Mouse (Mus musculus) embryonic facial prominence, embryonic 11.5 days (tissue): ENCODE results near the gene Mtfr1l. TPM values are rescaled to one million over a fixed set of nuclear protein-coding genes. Genes with fewer than 3 reads are reported as not detected.

Experiments used
- ATAC-seq: fragments of 200-750 bp; cut with Nextera tagmentation; replicated peaks from 2 replicates; pipeline ENCODE4 v1.8.0; 2017; ENCODE audit warnings: low read depth; ENCODE audit not compliant: insufficient number of reproducible peaks, low FRiP score, low TSS enrichment
- DNase-seq: peaks from one replicate; pipeline ENCODE4 v3.0.0-alpha.2; 2015; ENCODE audit warnings: low spot score
- H3K27ac ChIP-seq: fragments of 300-500 bp; sonication (generic); replicated peaks from 2 replicates; pipeline ENCODE4 v1.5.1; 2014; ENCODE audit warnings: mild to moderate bottlenecking, low read depth, low read length, control low read depth
- H3K27me3 ChIP-seq: fragments of 300-500 bp; sonication (generic); 2 replicates; pipeline ENCODE4 v1.6.1; 2014; ENCODE audit warnings: mild to moderate bottlenecking, low read length, moderate library complexity, mixed read lengths; ENCODE audit not compliant: control insufficient read depth, insufficient read depth
- H3K36me3 ChIP-seq: fragments of 300-500 bp; sonication (generic); replicated peaks from 2 replicates; pipeline ENCODE4 v1.6.1; 2014; ENCODE audit warnings: low read depth, mild to moderate bottlenecking, low read length, moderate library complexity, mixed read lengths; ENCODE audit not compliant: control insufficient read depth, insufficient read depth
- H3K4me1 ChIP-seq: fragments of 300-500 bp; sonication (generic); 2 replicates; pipeline ENCODE4 v1.6.1; 2014; ENCODE audit warnings: low read length, mixed read lengths; ENCODE audit not compliant: control insufficient read depth, insufficient read depth
- H3K4me2 ChIP-seq: fragments of 300-500 bp; sonication (generic); 2 replicates; pipeline ENCODE4 v1.6.1; 2014; ENCODE audit warnings: low read depth, mild to moderate bottlenecking, control low read depth, low read length, moderate library complexity
- H3K4me3 ChIP-seq: fragments of 300-500 bp; sonication (generic); 2 replicates; pipeline ENCODE4 v1.5.1; 2014; ENCODE audit warnings: low read depth, low read length, control low read depth
- H3K9ac ChIP-seq: fragments of 300-500 bp; sonication (generic); replicated peaks from 2 replicates; pipeline ENCODE4 v1.6.1; 2014; ENCODE audit warnings: mild to moderate bottlenecking, control low read depth, low read length
- H3K9me3 ChIP-seq: fragments of 300-500 bp; sonication (generic); replicated peaks from 2 replicates; pipeline ENCODE4 v1.6.1; 2016; ENCODE audit warnings: mild to moderate bottlenecking, low read length, inconsistent platforms, mixed read lengths; ENCODE audit not compliant: control insufficient read depth
- WGBS: fragments of 180-500 bp; shearing (Covaris S2); extraction: QIAGEN DNeasy Blood & Tissue Kit; methylation state at CpG from one replicate; pipeline ENCODE4 v1.1.7; 2014; 5-methylcytosine and 5-hydroxymethylcytosine counted together
- polyA plus RNA-seq: library from polyadenylated mRNA; unstranded; fragments of >200 nt; fragmentation: Nextera tagmentation; extraction: Ambion mirVana; gene quantifications from 2 replicates; pipeline ENCODE4 v1.2.1, GENCODE M21; 2014

Gene Mtfr1l
- polyA plus RNA-seq, 1 experiment from 2014 or later = 138 TPM

DNA sequence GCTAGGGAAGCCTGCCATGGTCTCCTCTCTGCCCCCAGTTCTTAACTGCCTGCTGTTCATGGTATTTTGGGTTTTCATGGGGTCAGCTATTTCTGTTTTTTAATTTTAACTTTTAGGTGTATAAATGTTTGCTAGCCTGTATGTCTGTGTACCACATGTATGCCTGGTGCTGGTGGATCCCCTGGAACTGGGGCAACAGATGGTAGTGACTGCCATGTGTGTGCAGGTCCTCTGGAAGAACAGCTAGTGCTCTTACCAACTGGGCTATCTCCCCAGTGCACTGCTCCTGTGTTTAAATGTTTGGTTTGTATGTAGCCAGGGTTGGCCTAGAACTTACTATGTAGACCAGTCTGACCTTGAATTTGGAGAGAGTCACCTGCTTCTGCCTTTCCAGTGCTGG lies 15.9 kb downstream of the Mtfr1l start:
- Histone ChIP-seq H3K36me3 (no peaks in the 10 kb centered on the region; the same call in 1 of the 2 replicates), H3K4me2 (no peak overlapping the region), H3K4me3 (no peak overlapping the region), H3K9me3 (no peaks in the 10 kb centered on the region), H3K27ac (no peak overlapping the region), H3K4me1 (no peaks in the 10 kb centered on the region), H3K27me3 (no peaks in the 10 kb centered on the region), H3K9ac (no peak overlapping the region)
- DNase-seq = no peak
- no peak for ATAC-seq

DNA sequence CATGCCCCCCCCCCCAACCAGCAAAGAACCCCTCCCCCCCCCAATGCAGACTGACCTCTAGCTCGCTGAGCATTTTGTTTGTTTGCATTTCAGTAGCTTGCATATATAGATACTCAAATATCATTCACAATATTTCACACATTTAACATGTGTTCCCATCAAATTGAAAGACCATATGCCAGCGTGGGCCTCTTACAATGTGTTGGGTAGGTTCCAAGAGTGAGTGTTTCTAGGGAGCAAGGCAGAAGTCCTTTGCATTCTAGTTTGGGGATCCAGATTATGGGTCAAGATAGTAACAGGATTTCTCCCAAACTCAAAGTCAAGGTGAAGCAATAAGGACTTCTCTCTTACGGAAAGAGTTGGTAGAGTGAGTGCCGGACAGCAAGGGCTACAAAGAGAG lies 16.6 kb downstream of the Mtfr1l start:
- no peaks in the 10 kb centered on the region; the same call in 1 of the 2 replicates for H3K36me3 ChIP-seq

DNA sequence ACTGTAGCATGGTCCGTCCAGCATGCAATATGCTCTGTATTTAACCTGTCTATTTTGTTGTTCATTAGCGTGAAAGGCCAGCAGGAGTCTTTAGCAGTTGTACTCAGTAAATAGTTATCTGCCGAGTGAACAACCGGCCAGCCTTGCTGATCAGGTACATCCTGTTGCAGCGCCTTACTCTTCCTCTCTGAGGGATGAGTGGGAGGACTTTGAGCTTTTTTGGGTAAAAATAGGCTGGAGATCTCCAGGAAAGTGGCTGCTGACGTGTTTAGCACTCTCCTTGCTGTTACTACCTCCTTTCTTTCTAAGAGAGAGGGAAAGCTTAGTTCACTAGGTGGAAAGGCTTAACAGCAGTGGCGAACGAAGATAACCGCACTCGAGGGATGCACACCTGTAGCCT lies 17.5 kb downstream of the Mtfr1l start:
- DNase-seq = no peak
- H3K27ac ChIP-seq = no peak overlapping the region
- no peak for ATAC-seq

More for the DNA sequence above, 16.6 kb downstream of the Mtfr1l start:
- H3K4me1 ChIP-seq = no peaks in the 10 kb centered on the region
- no peaks in the 10 kb centered on the region for H3K9me3 ChIP-seq
- no peak for ATAC-seq
- H3K27me3 ChIP-seq = no peaks in the 10 kb centered on the region
- DNase-seq = no peak
- 90% methylated on average over 4 of the region's 4 CpGs for WGBS
- H3K27ac ChIP-seq = no peak overlapping the region
- no peak overlapping the region for H3K9ac ChIP-seq
- H3K4me3 ChIP-seq = no peak overlapping the region
- H3K4me2 ChIP-seq = no peak overlapping the region

DNA sequence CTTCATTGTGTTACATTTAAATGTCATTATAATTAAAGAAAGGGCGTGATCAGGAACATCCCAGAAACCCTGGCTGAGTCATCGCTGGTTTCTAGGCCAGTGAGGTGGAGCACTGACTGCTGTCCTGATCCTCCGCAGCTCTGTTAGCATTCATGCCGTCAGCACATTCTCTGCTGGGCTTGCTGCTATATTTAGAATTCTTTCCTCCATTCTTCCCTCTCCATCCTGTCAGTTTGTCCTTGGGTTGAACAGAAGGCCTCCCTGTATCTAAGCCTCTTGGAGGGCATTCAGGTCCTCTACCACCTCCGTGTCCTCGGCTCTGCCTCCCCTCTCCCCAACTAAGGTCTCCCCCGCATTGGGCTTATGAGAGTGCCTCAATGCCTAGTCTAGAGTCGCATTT lies 18.2 kb downstream of the Mtfr1l start:
- Histone ChIP-seq H3K27ac (no peak overlapping the region), H3K9ac (no peak overlapping the region), H3K4me1 (no peaks in the 10 kb centered on the region), H3K36me3 (no peaks in the 10 kb centered on the region; the same call in 1 of the 2 replicates), H3K4me3 (no peak overlapping the region), H3K27me3 (no peaks in the 10 kb centered on the region), H3K4me2 (no peak overlapping the region), H3K9me3 (no peaks in the 10 kb centered on the region)
- WGBS = 81% methylated on average over 8 of the region's 8 CpGs
- DNase-seq (no peak), ATAC-seq (no peak)

More for the DNA sequence above, 17.5 kb downstream of the Mtfr1l start:
- Histone ChIP-seq H3K27me3 (no peaks in the 10 kb centered on the region), H3K4me1 (no peaks in the 10 kb centered on the region), H3K9ac (no peak overlapping the region), H3K4me2 (no peak overlapping the region), H3K9me3 (no peaks in the 10 kb centered on the region), H3K4me3 (no peak overlapping the region), H3K36me3 (no peaks in the 10 kb centered on the region; the same call in 1 of the 2 replicates)
- 93% methylated on average over 10 of the region's 10 CpGs for WGBS

DNA sequence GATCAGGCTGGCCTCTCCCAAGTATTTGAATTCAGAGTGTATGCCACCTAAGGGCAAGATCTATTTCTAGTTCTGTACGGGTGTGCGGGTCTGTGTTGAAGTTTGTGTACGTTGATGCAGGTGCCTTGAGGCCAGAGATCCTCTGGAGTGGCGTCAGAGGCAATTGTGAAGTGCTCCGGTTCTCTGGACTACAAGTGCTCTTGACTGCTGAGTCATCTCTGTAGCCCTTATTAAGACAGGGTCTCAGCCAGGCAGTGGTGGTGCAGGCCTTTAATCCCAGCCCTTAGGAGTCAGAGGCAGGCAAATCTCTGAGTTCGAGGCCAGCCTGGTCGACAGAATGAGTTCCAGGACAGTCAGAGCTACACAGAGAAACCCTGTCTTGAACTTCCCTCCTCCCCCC lies 19.6 kb downstream of the Mtfr1l start:
- H3K4me3 ChIP-seq = no peak overlapping the region
- WGBS = 77% methylated on average over 7 of the region's 7 CpGs
- DNase-seq (no peak), ATAC-seq (no peak)
- no peaks in the 10 kb centered on the region for H3K27me3 ChIP-seq
- no peak overlapping the region for H3K9ac ChIP-seq
- no peak overlapping the region for H3K4me2 ChIP-seq
- no peaks in the 10 kb centered on the region for H3K4me1 ChIP-seq
- H3K27ac ChIP-seq = no peak overlapping the region
- no peaks in the 10 kb centered on the region for H3K36me3 ChIP-seq
- H3K9me3 ChIP-seq = no peaks in the 10 kb centered on the region

DNA sequence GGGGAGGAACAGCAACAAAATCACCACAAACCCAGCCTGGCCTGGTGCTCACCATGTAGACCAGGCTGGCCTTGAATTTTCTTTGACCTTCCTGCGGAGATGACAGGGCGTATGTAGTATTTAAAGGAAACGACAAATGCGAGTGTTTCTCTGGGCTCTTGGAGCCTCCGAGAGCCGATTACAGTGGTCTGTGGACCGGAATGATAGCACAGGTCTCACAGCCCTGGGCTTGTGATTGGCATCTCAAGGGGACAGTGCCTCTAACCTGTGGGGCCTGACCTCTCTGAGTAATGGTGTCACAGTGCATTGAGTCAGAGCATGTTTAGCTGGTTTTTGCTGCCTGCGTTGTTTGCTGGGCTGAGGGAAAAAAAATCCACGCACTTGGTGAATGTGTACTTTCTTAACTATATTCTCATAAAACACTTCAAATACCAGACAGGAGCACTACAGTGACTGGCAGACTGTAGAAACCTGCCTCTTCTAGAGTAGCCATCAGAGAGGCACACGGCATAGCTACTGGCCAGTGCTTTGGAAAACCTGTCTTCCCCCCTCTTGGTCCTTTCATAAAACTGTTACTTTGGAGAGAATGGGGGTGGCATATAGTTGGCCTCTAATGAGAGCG lies 20.8 kb downstream of the Mtfr1l start:
- no peak for DNase-seq
- H3K9me3 ChIP-seq = no peaks in the 10 kb centered on the region
- no peak overlapping the region for H3K9ac ChIP-seq

DNA sequence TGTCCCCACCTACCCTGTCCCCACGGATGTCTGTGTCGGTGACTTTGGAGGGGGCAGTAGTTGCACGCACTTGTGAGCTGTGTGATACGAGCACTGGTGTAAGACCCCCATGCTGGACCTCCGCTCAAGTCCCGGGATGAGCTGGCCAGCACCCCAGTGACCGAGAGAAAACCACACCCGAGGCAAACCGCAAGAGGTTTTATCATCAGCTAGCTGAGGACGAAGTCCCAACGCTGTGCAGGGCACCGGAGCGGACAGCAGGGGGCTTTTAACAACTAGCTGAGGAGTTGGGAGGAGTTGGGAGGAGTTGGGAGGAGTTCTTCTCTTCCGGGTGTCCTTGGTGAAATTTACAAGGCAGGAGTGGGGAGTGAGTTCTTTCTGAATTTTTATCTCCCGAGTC lies 22.4 kb downstream of the Mtfr1l start:
- Histone ChIP-seq H3K27ac (no peak overlapping the region), H3K36me3 (no peaks in the 10 kb centered on the region), H3K4me2 (no peak overlapping the region; the same call in 1 of the 2 replicates), H3K4me1 (no peaks in the 10 kb centered on the region), H3K4me3 (peak overlapping the region; percentile 12; the same call in 1 of the 2 replicates), H3K9ac (no peak overlapping the region), H3K9me3 (no peaks in the 10 kb centered on the region), H3K27me3 (no peaks in the 10 kb centered on the region)
- 24% methylated on average over 15 of the region's 15 CpGs for WGBS
- DNase-seq (peak; percentile 75), ATAC-seq (no peak)

More for the DNA sequence above, 20.8 kb downstream of the Mtfr1l start:
- Histone ChIP-seq H3K36me3 (no peaks in the 10 kb centered on the region), H3K4me2 (no peak overlapping the region), H3K4me1 (no peaks in the 10 kb centered on the region), H3K4me3 (no peak overlapping the region), H3K27ac (no peak overlapping the region), H3K27me3 (no peaks in the 10 kb centered on the region)
- no peak for ATAC-seq
- WGBS = 91% methylated on average over 11 of the region's 11 CpGs

DNA sequence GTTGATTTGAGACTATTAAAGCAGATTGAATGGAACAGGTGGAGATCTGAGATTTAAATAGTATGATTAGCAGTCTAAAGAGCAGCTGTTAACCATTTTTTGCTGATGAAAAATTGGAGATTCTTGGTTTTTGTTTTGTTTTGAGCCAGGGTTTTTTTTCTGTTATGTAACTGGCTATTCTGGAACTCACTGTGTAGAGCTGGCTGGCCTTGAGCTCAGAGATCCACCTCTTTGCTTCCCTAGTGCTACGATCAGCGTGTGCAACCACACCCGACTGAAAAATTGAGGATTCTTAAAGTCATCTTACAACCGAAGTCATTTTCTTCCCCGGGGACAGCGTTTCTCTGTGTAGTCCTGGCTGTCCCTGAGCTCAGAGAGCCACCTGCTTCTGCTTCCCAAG lies 23.5 kb downstream of the Mtfr1l start:
- DNase-seq (no peak), ATAC-seq (no peak)
- Histone ChIP-seq H3K4me2 (peak overlapping the region; percentile 83), H3K9ac (no peak overlapping the region), H3K27ac (no peak overlapping the region), H3K27me3 (no peaks in the 10 kb centered on the region), H3K4me1 (no peaks in the 10 kb centered on the region), H3K4me3 (peak overlapping the region; percentile 67), H3K9me3 (no peaks in the 10 kb centered on the region), H3K36me3 (no peaks in the 10 kb centered on the region)
- whole genome bisulfite sequencing = 83% methylated on average over 6 of the region's 6 CpGs
